Mouse (Mus musculus): Measurements from ENCODE around the gene Cep128. TPM values are rescaled to one million over a fixed set of nuclear protein-coding genes. Genes with fewer than 3 reads are reported as not detected.

Cep128 gene
- polyA plus RNA-seq, 1 experiment from 2014 or later: 1.5 TPM

DNA sequence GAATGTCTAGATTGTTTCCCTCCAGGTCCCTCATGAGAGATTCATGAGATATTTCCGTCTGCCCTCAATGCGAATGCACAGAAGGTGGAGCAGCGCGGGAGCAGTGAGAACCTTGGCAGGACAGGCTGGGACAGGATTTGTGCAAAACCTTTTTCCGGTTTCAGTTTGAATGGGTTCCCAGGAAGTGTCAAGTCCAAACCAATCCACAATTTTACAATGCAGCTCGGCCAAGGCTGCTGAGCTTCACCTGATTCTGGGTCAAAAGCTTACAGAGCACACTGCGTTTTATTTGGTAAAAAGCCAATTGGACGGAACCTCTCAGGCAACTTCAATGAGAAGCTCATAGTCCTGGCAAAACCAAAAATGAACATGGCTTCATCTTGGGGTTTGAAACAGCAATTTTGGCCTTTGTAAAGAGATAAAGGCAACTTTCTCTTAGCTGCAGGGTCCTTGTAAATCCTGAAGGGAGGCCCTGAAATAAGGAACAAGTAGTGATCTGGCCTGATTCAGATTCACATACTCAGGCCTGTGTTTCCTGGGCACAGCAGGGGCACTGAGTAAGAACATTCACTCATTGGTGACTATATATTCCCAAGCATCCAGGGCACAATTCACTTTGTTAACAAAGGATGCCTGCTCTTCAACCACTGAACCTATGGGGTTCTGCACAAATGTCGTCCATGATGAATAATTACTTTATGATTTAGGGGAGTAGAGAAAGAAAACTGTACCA, 333.4 kb downstream of the Cep128 start:
- Histone ChIP-seq H3K27me3 (ENCODE audit: control insufficient read depth, insufficient read depth, low read length) (no peaks in the 10 kb centered on the region), H3K4me1 (replicated peaks; ENCODE audit: control insufficient read depth, insufficient read depth) (no peaks in the 10 kb centered on the region), H3K4me2 (replicated peaks; ENCODE audit: low read depth) (peak overlapping the region; percentile 8; the same call in 1 of the 2 replicates), H3K36me3 (ENCODE audit: control insufficient read depth, insufficient read depth, low read length) (no peaks in the 10 kb centered on the region), H3K9ac (ENCODE audit: low read length) (no peak overlapping the region), H3K9me3 (ENCODE audit: control insufficient read depth, low read length) (no peaks in the 10 kb centered on the region), H3K27ac (replicated peaks) (no peak overlapping the region), H3K4me3 (ENCODE audit: low read depth, low read length) (no peak overlapping the region)
- ATAC-seq (ENCODE audit: low FRiP score, low TSS enrichment) (no peak), DNase-seq (ENCODE audit: low spot score) (no peak)
- TF ChIP-seq CTCF (IDR thresholded peaks at IDR 0.05; ENCODE audit: low read depth): no peak
- no peak for TF ChIP-seq EP300 (optimal IDR thresholded peaks at IDR 0.05)
- WGBS: 55% methylated on average over 9 of the region's 9 CpGs

DNA sequence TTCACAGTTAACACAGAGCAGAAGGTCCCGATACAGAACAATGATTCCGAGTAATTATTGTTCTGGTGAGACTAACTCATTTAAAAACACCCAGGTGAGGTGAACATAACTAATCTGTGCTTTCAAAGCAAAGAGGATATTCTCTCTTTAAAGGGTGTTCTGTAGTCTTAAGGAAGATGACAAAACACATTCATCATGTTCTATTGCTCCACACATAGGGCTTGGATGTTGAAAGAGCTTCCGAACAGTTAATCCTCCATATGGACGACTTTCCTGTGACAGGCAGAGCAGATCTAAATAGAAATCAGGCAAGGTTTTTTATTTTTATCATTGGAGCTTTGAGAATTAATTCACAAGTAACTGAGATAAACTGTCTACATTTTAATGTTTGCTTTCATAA, 342.8 kb downstream of the Cep128 start:
- ATAC-seq (ENCODE audit: low FRiP score, low TSS enrichment) (no peak), DNase-seq (ENCODE audit: low spot score) (no peak)
- WGBS: 51% methylated on average over 4 of the region's 4 CpGs
- H3K27ac ChIP-seq (replicated peaks): peak overlapping the region; percentile 26
- H3K4me3 ChIP-seq (ENCODE audit: low read depth, low read length): no peak overlapping the region
- no peaks in the 10 kb centered on the region for H3K4me1 ChIP-seq (replicated peaks; ENCODE audit: control insufficient read depth, insufficient read depth)
- no peaks in the 10 kb centered on the region for H3K27me3 ChIP-seq (ENCODE audit: control insufficient read depth, insufficient read depth, low read length)
- H3K9me3 ChIP-seq (ENCODE audit: control insufficient read depth, low read length): no peaks in the 10 kb centered on the region
- no peak overlapping the region for H3K9ac ChIP-seq (ENCODE audit: low read length)
- no peak for TF ChIP-seq CTCF (IDR thresholded peaks at IDR 0.05; ENCODE audit: low read depth)
- no peak for TF ChIP-seq EP300 (optimal IDR thresholded peaks at IDR 0.05)
- H3K4me2 ChIP-seq (replicated peaks; ENCODE audit: low read depth): no peak overlapping the region
- no peaks in the 10 kb centered on the region for H3K36me3 ChIP-seq (ENCODE audit: control insufficient read depth, insufficient read depth, low read length)

DNA sequence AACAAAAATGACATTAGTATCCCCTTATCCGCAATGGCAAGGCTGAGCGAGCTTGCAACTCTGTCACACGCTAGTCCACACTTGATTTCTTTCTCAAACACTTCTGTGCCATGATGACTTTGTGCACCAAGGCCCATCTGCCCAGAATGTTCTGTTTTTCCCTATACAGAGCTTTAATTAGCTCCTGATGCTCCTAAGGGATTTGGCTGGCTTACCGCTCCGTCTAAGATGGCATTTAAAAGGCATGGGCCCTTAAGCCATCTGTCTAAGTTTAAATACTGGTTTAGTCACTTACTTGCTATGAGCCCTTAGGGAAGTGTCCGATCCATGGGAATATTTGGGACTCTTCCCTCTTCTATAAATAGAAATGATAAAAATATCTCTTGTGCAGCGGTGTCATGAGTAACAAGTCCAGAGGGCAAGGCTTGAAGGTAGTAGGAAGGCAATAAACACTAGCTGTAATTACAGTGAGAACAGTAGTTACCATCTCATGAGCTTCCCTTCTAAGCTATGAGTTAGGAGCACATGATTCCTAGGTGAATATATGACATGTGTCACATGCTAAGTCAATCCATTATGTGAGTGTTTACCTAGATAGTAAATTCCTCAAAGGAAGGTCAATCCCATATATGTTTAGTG, 343.8 kb downstream of the Cep128 start:
- Histone ChIP-seq H3K9ac (ENCODE audit: low read length) (no peak overlapping the region), H3K27ac (replicated peaks) (no peak overlapping the region), H3K4me1 (replicated peaks; ENCODE audit: control insufficient read depth, insufficient read depth) (no peaks in the 10 kb centered on the region), H3K36me3 (ENCODE audit: control insufficient read depth, insufficient read depth, low read length) (no peaks in the 10 kb centered on the region), H3K9me3 (ENCODE audit: control insufficient read depth, low read length) (no peaks in the 10 kb centered on the region), H3K4me3 (ENCODE audit: low read depth, low read length) (no peak overlapping the region), H3K4me2 (replicated peaks; ENCODE audit: low read depth) (no peak overlapping the region), H3K27me3 (ENCODE audit: control insufficient read depth, insufficient read depth, low read length) (no peaks in the 10 kb centered on the region)
- no peak for TF ChIP-seq EP300 (optimal IDR thresholded peaks at IDR 0.05)
- TF ChIP-seq CTCF (IDR thresholded peaks at IDR 0.05; ENCODE audit: low read depth): no peak
- ATAC-seq (ENCODE audit: low FRiP score, low TSS enrichment): no peak
- no peak for DNase-seq (ENCODE audit: low spot score)
- 78% methylated on average over 7 of the region's 7 CpGs for WGBS

DNA sequence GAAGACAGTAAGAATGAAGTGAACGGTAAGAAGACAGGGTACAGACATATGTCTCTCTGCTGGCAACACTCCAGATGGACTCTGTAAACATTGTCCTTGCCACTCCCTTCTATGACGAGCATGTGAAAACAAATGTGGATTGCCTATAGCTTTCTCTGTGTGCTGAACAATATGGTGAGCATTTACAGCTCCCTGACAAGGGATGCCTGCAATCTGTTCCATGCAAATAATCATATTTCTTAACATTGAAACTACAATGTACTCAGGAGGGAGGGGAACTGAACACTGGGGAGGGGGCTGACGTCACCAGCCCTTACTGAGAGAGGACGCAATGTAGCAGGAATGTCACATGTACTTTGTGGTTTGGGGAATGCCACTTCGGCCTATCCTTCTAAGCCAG, 355.1 kb downstream of the Cep128 start:
- Histone ChIP-seq H3K27ac (replicated peaks) (no peak overlapping the region), H3K4me1 (replicated peaks; ENCODE audit: control insufficient read depth, insufficient read depth) (no peaks in the 10 kb centered on the region; the same call in 1 of the 2 replicates), H3K4me2 (replicated peaks; ENCODE audit: low read depth) (no peak overlapping the region), H3K27me3 (ENCODE audit: control insufficient read depth, insufficient read depth, low read length) (no peaks in the 10 kb centered on the region), H3K9me3 (ENCODE audit: control insufficient read depth, low read length) (no peaks in the 10 kb centered on the region), H3K4me3 (ENCODE audit: low read depth, low read length) (no peak overlapping the region), H3K9ac (ENCODE audit: low read length) (no peak overlapping the region), H3K36me3 (ENCODE audit: control insufficient read depth, insufficient read depth, low read length) (no peaks in the 10 kb centered on the region)
- no peak for DNase-seq (ENCODE audit: low spot score)
- ATAC-seq (ENCODE audit: low FRiP score, low TSS enrichment): peak; percentile 26; the same call in 1 of the 2 replicates
- TF ChIP-seq EP300 (optimal IDR thresholded peaks at IDR 0.05) (no peak), CTCF (IDR thresholded peaks at IDR 0.05; ENCODE audit: low read depth) (no peak)
- 57% methylated on average over 5 of the region's 5 CpGs for WGBS

DNA sequence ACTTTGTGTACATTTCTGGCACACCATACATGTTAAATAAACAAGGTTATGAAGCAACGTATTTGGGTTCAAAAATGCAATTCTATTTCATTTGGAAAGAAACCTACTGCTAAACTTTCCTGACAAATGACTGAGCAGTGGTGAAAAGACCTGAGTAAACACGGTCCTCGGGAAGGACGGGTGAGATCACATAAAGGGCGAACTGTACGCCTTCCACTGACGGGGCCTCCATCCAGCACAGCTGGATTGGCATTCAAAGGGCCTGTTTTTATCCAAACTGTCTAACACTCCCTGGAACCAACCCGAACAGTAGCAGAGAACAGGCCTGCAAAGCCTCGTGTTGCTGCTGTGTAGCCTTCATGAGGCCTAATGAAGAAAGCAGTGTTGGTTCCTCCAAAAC, 356.5 kb downstream of the Cep128 start:
- DNase-seq (ENCODE audit: low spot score): peak; percentile 15

DNA sequence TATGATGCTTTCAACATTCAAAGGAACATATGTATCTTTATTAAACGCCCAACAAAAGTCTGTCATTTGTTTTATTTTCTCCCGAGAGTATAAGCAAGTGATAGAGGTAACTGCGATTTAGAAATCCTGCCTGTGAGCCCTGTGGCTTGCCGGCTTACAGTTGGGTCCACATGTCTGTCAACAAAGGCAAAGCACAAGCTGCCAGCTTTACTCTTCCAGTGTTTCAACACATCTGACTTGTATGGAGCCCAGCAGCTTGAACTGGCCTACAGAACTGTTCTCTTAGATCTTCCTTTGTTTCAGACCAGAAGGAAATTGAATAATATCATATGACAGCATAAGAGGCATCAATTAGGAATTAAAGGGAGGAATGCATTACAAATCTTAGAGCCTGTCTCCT, 357.1 kb downstream of the Cep128 start:
- H3K36me3 ChIP-seq (ENCODE audit: control insufficient read depth, insufficient read depth, low read length): no peaks in the 10 kb centered on the region
- H3K4me1 ChIP-seq (replicated peaks; ENCODE audit: control insufficient read depth, insufficient read depth): no peaks in the 10 kb centered on the region; the same call in 1 of the 2 replicates
- H3K9ac ChIP-seq (ENCODE audit: low read length): no peak overlapping the region
- no peaks in the 10 kb centered on the region for H3K9me3 ChIP-seq (ENCODE audit: control insufficient read depth, low read length)
- DNase-seq (ENCODE audit: low spot score): no peak
- WGBS: 49% methylated on average over 4 of the region's 4 CpGs
- TF ChIP-seq CTCF (IDR thresholded peaks at IDR 0.05; ENCODE audit: low read depth) (no peak), EP300 (optimal IDR thresholded peaks at IDR 0.05) (no peak)
- no peak overlapping the region for H3K4me3 ChIP-seq (ENCODE audit: low read depth, low read length)
- H3K27me3 ChIP-seq (ENCODE audit: control insufficient read depth, insufficient read depth, low read length): no peaks in the 10 kb centered on the region
- H3K27ac ChIP-seq (replicated peaks): no peak overlapping the region
- no peak for ATAC-seq (ENCODE audit: low FRiP score, low TSS enrichment)
- H3K4me2 ChIP-seq (replicated peaks; ENCODE audit: low read depth): no peak overlapping the region

More for the DNA sequence above, 356.5 kb downstream of the Cep128 start:
- Histone ChIP-seq H3K36me3 (ENCODE audit: control insufficient read depth, insufficient read depth, low read length) (no peaks in the 10 kb centered on the region), H3K4me3 (ENCODE audit: low read depth, low read length) (no peak overlapping the region), H3K4me2 (replicated peaks; ENCODE audit: low read depth) (no peak overlapping the region), H3K27ac (replicated peaks) (0 out of 2 replicates have a peak overlapping the region, but pooled peaks have one; percentile 5), H3K9ac (ENCODE audit: low read length) (no peak overlapping the region), H3K27me3 (ENCODE audit: control insufficient read depth, insufficient read depth, low read length) (no peaks in the 10 kb centered on the region), H3K4me1 (replicated peaks; ENCODE audit: control insufficient read depth, insufficient read depth) (no peaks in the 10 kb centered on the region; the same call in 1 of the 2 replicates), H3K9me3 (ENCODE audit: control insufficient read depth, low read length) (no peaks in the 10 kb centered on the region)
- no peak for TF ChIP-seq EP300 (optimal IDR thresholded peaks at IDR 0.05)
- TF ChIP-seq CTCF (IDR thresholded peaks at IDR 0.05; ENCODE audit: low read depth): no peak
- 16% methylated on average over 9 of the region's 9 CpGs for WGBS
- peak; percentile 32; the same call in 1 of the 2 replicates for ATAC-seq (ENCODE audit: low FRiP score, low TSS enrichment)
